Mouse (Mus musculus) limb, embryonic 11.5 days (tissue): Measurements from ENCODE around the gene Fut4. TPM values are rescaled to one million over a fixed set of nuclear protein-coding genes. Genes with fewer than 3 reads are reported as not detected.
"Not testable (repeated sequence)": the region's sequence is repeated elsewhere in the genome, so short reads cannot be mapped to it uniquely, and the experiment has no call there.

Experiments
- ATAC-seq: fragments of 200-750 bp; cut with Nextera tagmentation; 2 replicates; pipeline ENCODE4 v1.8.0; 2017; ENCODE audit warnings: low read depth; ENCODE audit not compliant: insufficient number of reproducible peaks, low FRiP score, low TSS enrichment
- DNase-seq: peaks from one replicate; pipeline ENCODE4 v3.0.0-alpha.2; 2015; ENCODE audit warnings: low spot score
- H3K27ac ChIP-seq: fragments of 300-500 bp; sonication (generic); replicated peaks from 2 replicates; pipeline ENCODE4 v1.5.1; 2014; ENCODE audit warnings: low read depth, mild to moderate bottlenecking, low read length
- H3K27me3 ChIP-seq: fragments of 300-500 bp; sonication (generic); 2 replicates; pipeline ENCODE4 v1.6.1; 2014; ENCODE audit warnings: mild to moderate bottlenecking, low read length, mixed read lengths; ENCODE audit not compliant: control insufficient read depth, insufficient read depth
- H3K36me3 ChIP-seq: fragments of 300-500 bp; sonication (generic); 2 replicates; pipeline ENCODE4 v1.6.1; 2014; ENCODE audit warnings: mild to moderate bottlenecking, low read length, moderate library complexity, mixed read lengths; ENCODE audit not compliant: control insufficient read depth, insufficient read depth
- H3K4me1 ChIP-seq: fragments of 300-500 bp; sonication (generic); 2 replicates; pipeline ENCODE4 v1.6.1; 2014; ENCODE audit warnings: low read length, mixed read lengths; ENCODE audit not compliant: control insufficient read depth, insufficient read depth
- H3K4me2 ChIP-seq: fragments of 300-500 bp; sonication (generic); 2 replicates; pipeline ENCODE4 v1.6.1; 2014; ENCODE audit warnings: low read depth, mild to moderate bottlenecking, moderate library complexity; ENCODE audit not compliant: severe bottlenecking
- H3K4me3 ChIP-seq: fragments of 300-500 bp; sonication (generic); 2 replicates; pipeline ENCODE4 v1.5.1; 2014; ENCODE audit warnings: low read depth, low read length
- H3K9ac ChIP-seq: fragments of 300-500 bp; sonication (generic); 2 replicates; pipeline ENCODE4 v1.6.1; 2014; ENCODE audit warnings: mild to moderate bottlenecking, low read length
- H3K9me3 ChIP-seq: fragments of 300-500 bp; sonication (generic); 2 replicates; pipeline ENCODE4 v1.6.1; 2016; ENCODE audit warnings: low read length; ENCODE audit not compliant: control insufficient read depth
- WGBS: fragments of 180-500 bp; shearing (Covaris S2); extraction: QIAGEN DNeasy Blood & Tissue Kit; methylation state at CpG from one replicate; pipeline ENCODE4 v1.1.7; 2014; 5-methylcytosine and 5-hydroxymethylcytosine counted together
- polyA plus RNA-seq: library from polyadenylated mRNA; unstranded; fragments of >200 nt; fragmentation: Nextera tagmentation; extraction: Ambion mirVana; gene quantifications from 2 replicates; pipeline ENCODE4 v1.2.1, GENCODE M21; 2014

The Fut4 gene
- polyA plus RNA-seq, 1 experiment from 2014 or later: 5.2 TPM

GRCm38 (mm10) chr9:14718332-14718691 is 33.9 kb downstream of the Fut4 start:
- Histone ChIP-seq H3K27ac (no peak overlapping the region), H3K4me2 (no peak overlapping the region), H3K27me3 (no peaks in the 10 kb centered on the region), H3K9ac (no peak overlapping the region), H3K36me3 (no peaks in the 10 kb centered on the region), H3K4me1 (no peaks in the 10 kb centered on the region), H3K9me3 (no peaks in the 10 kb centered on the region), H3K4me3 (no peak overlapping the region)
- DNase-seq (no peak), ATAC-seq (no peak)

- Histone ChIP-seq H3K27me3 (no peaks in the 10 kb centered on the region), H3K9me3 (no peaks in the 10 kb centered on the region), H3K9ac (no peak overlapping the region), H3K4me3 (no peak overlapping the region), H3K4me1 (no peaks in the 10 kb centered on the region), H3K36me3 (no peaks in the 10 kb centered on the region), H3K27ac (no peak overlapping the region), H3K4me2 (no peak overlapping the region)
- 76% methylated on average over 14 of the region's 14 CpGs for WGBS
- DNase-seq (no peak), ATAC-seq (no peak)
Measured at GRCm38 (mm10) chr9:14717689-14718331, 34.4 kb downstream of the Fut4 start.

DNA sequence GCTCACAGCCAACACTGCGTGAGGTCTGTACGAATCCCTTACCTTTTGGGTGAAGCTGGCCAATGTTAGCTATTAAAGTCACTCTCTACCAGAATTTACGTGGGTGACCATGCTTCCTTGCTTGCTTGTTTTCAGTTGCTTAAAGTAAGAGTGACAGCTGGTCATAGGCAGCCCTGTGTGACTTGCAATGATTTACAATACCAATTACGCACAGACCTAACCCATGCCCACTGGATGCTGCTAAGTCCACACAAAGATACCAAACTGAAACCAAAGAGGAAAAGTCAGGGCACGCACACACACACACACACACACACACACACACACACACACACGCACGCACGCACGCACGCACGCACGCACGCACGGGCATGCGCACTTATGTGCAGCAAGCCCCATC is 36.9 kb downstream of the Fut4 start:
- Histone ChIP-seq H3K9me3 (no peaks in the 10 kb centered on the region), H3K4me2 (no peak overlapping the region), H3K36me3 (no peaks in the 10 kb centered on the region), H3K27ac (no peak overlapping the region), H3K27me3 (no peaks in the 10 kb centered on the region), H3K4me3 (no peak overlapping the region), H3K4me1 (no peaks in the 10 kb centered on the region), H3K9ac (no peak overlapping the region)
- 84% methylated on average over 15 of the region's 15 CpGs for WGBS
- DNase-seq (no peak), ATAC-seq (no peak)

DNA sequence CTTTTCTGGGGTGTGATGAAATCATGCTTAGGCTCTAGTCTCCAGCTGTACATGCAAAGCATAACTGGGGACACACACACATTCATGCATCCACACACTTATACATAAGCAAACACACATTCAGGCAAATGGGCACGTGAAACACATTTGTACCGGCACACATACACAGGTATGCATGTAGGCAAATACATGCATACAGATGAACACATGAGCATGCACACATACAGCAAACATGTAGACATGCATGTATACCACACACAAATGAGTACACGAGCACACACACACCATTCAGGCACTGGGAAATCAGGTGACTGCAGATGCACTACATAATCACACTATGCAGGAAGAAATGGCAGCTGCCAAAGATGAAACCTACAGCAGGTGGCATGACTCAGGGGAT is 41.3 kb downstream of the Fut4 start:
- H3K9ac ChIP-seq: no peak overlapping the region
- no peaks in the 10 kb centered on the region for H3K27me3 ChIP-seq
- ATAC-seq: no peak
- no peak overlapping the region for H3K4me2 ChIP-seq
- no peaks in the 10 kb centered on the region for H3K9me3 ChIP-seq
- H3K4me3 ChIP-seq: no peak overlapping the region
- no peaks in the 10 kb centered on the region for H3K36me3 ChIP-seq
- no peak for DNase-seq
- H3K4me1 ChIP-seq: no peaks in the 10 kb centered on the region
- WGBS: 85% methylated on average over 3 of the region's 3 CpGs
- no peak overlapping the region for H3K27ac ChIP-seq

- 77% methylated on average over 13 of the region's 13 CpGs for WGBS
- DNase-seq (no peak), ATAC-seq (no peak)
- Histone ChIP-seq H3K4me2 (no peak overlapping the region), H3K27ac (no peak overlapping the region), H3K27me3 (no peaks in the 10 kb centered on the region), H3K4me3 (no peak overlapping the region), H3K4me1 (no peaks in the 10 kb centered on the region), H3K9ac (no peak overlapping the region), H3K9me3 (no peaks in the 10 kb centered on the region), H3K36me3 (no peaks in the 10 kb centered on the region)
Measured at GRCm38 (mm10) chr9:14705321-14706162, 46.7 kb downstream of the Fut4 start.

DNA sequence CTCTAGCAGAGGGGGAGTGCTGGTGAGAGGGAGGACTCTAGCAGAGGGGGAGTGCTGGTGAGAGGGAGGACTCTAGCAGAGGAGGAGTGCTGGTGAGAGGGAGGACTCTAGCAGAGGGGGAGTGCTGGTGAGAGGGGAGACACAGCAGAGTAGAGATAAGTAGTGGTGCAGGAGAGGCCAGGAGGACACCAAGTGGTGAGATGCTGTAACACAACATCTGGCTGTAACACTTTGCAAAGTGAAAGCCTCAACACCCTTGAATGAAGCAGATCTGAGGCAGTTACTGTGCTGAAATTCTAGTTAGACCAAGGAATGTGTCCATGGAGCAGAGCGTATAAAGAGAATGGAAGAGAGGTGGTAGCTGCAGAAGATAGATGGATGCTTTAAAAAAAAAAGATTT is 51.4 kb downstream of the Fut4 start:
- WGBS: 100% methylated on average over 1 of the region's 1 CpGs
- not testable (repeated sequence) for ATAC-seq, H3K9ac ChIP-seq

DNA sequence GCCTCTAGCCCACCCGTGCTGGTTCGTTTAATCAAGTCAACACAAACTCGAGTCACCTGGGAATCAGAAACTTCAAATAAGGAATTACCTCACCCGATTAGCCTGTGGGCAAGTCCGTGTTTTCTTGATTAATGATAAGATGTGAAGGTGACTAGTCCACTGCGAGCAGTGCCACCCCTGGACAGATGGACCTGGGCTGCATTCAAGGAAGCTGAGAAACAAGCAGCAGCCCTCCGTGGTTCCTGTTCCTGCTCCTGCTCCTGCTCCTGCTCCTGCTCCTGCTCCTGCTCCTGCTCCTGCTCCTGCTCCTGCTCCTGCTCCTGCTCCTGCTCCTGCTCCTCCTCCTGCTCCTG is 52.9 kb downstream of the Fut4 start:
- Histone ChIP-seq H3K27ac (no peak overlapping the region), H3K36me3 (no peaks in the 10 kb centered on the region), H3K4me1 (no peaks in the 10 kb centered on the region), H3K4me2 (no peak overlapping the region), H3K9ac (no peak overlapping the region), H3K27me3 (no peaks in the 10 kb centered on the region), H3K9me3 (no peaks in the 10 kb centered on the region), H3K4me3 (no peak overlapping the region)
- no peak for DNase-seq
- peak; percentile 27; the same call in 1 of the 2 replicates for ATAC-seq
- WGBS: 43% methylated on average over 7 of the region's 7 CpGs

More for the DNA sequence above, 51.4 kb downstream of the Fut4 start:
- not testable (repeated sequence) for H3K27me3 ChIP-seq, H3K27ac ChIP-seq, H3K4me1 ChIP-seq, DNase-seq, H3K4me3 ChIP-seq, H3K4me2 ChIP-seq, H3K36me3 ChIP-seq, H3K9me3 ChIP-seq

- Histone ChIP-seq H3K36me3 (no peaks in the 10 kb centered on the region), H3K4me1 (no peaks in the 10 kb centered on the region), H3K4me2 (no peak overlapping the region), H3K27ac (no peak overlapping the region), H3K4me3 (no peak overlapping the region), H3K9me3 (no peaks in the 10 kb centered on the region), H3K27me3 (no peaks in the 10 kb centered on the region), H3K9ac (no peak overlapping the region)
- DNase-seq (peak; percentile 96), ATAC-seq (peak; percentile 92)
- 51% methylated on average over 12 of the region's 12 CpGs for WGBS
Measured at GRCm38 (mm10) chr9:14698582-14699287, 53.5 kb downstream of the Fut4 start.
